Mouse (Mus musculus): Measurements from ENCODE around the gene Hs1bp3. TPM values are rescaled to one million over a fixed set of nuclear protein-coding genes. Genes with fewer than 3 reads are reported as not detected.

Hs1bp3 gene
- total RNA-seq, 2 experiments from 2014 or later: 10.2 to 10.4 TPM

- no peak for DNase-seq (ENCODE audit: low spot score in 2 of 2)
Observed at GRCm38 (mm10) chr12:8301011-8301814, 12.0 kb upstream of the Hs1bp3 start.

DNA sequence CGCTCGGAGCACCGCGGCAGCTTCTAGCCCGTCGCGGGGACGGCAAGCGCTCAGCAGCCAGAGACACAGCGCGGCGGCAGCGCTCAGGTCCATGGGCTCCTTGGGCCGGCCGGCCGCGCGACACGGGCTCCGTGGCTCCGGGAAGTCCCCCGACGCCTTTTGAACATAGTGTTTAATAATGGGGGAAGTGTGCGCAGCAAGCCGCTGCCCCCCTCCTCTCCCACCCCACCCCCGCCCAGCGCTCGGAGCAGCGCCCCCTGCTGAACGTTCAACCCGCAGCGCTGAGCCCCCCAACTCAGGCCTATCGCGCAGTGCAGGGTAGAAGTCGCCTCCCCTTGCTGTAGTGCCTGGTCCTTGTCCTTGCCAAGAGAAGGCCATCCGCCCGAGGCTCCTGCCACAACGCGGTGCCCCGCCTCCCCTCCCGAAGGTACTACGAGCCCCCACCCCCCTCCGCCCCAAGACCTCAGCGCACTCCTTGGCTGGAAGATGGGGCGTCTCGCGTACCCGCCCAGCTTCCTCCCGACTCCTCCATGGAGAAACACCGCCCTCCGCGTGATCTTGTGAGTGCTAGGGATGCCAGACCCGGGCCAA lies 11.3 kb upstream of the Hs1bp3 start, which contains the start of gene Gdf7:
TSS of gene Gdf7 (minus strand) at position 114 of the 591 bp plus-strand sequence.
- no peak for DNase-seq (ENCODE audit: low spot score in 2 of 2)

GRCm38 (mm10) chr12:8305258-8305657 lies 8.0 kb upstream of the Hs1bp3 start:
- no peak for DNase-seq (ENCODE audit: low spot score in 2 of 2)

GRCm38 (mm10) chr12:8306432-8306831 lies 6.8 kb upstream of the Hs1bp3 start:
- DNase-seq (ENCODE audit: low spot score in 2 of 2): peak in 1 of 2 experiments; percentile 46

DNA sequence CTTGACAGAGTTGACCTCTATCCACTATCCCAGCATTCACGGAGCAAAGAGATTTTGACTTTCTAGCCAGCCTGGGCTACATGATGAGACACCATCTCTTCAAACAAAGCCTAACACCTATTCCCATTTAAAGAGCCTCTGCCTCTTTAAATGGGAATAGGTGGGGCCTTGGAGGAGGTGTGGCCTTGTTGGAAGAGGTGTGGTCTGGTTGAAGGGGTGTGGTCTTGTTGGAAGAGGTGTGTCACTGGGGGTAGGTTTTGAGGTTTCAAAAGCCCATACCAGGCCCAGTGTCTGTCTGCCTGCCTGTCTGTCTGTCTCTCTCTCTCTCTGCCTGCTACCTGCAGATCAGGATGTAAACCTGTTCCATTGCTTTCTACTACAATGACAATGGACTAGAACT lies 6.3 kb upstream of the Hs1bp3 start:
- DNase-seq (ENCODE audit: low spot score in 2 of 2): no peak

GRCm38 (mm10) chr12:8310992-8311391 lies 2.2 kb upstream of the Hs1bp3 start:
- DNase-seq (ENCODE audit: low spot score in 2 of 2): no peak

DNA sequence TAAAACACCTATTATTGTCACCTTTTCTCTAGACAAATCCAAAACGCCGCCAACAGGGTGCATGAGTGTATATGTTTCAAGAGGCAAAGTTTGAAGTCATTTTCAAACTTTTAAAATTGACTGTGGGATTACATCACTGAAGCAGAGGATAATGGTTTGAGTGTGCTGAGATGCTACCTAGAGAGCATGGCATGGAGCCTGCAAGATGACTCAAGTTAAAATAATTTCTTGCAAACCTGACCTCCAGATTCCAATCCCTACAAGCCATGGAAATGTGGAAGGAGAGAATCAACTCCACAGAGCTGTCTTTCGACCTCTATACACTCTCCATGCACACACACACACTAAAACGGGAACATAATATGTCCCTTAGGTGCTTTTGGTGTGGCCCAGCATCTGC lies 966 bp upstream of the Hs1bp3 start:
- DNase-seq (ENCODE audit: low spot score in 2 of 2): no peak

- no peak for DNase-seq (ENCODE audit: low spot score in 2 of 2)
Observed at GRCm38 (mm10) chr12:8313773-8314172, 541 bp downstream of the Hs1bp3 start.

GRCm38 (mm10) chr12:8316541-8316940 lies 3.3 kb downstream of the Hs1bp3 start:
- DNase-seq (ENCODE audit: low spot score in 2 of 2): no peak

DNA sequence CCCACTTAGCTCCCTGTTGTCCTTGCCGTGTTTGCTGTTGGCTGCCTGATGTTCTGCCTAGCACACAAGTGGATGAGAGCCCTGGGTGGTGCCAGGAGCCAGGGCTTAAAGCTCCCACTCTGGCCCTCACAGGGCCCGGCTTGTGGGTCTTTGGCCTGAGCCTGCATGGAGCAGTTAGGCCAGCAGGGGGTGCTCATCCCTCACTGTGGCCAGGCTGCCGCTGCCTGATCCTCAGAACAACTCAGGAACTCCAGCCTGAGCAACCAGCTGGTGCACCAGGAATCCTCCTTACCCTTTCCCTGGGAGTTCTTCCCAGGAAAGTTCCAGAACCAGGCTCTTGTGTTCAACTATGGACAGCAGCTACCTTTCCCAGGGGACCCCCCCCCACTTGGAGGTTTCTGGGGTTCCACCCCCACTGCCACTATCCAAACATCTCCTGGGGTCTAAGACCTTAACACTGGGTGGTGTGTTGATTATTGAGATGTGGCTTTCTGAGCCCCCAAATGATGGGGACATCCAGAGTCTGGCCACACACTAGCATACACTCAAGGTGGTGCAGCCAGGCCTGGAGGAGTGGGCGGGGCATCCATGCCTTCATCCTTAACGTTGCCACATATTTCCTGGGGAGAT lies 7.0 kb downstream of the Hs1bp3 start:
- peak; percentile 80 to 81 for DNase-seq (ENCODE audit: low spot score in 2 of 2)

GRCm38 (mm10) chr12:8321506-8321905 lies 8.3 kb downstream of the Hs1bp3 start:
- DNase-seq (ENCODE audit: low spot score in 2 of 2): no peak

GRCm38 (mm10) chr12:8324086-8324485 lies 10.9 kb downstream of the Hs1bp3 start:
- no peak for DNase-seq (ENCODE audit: low spot score in 2 of 2)

DNA sequence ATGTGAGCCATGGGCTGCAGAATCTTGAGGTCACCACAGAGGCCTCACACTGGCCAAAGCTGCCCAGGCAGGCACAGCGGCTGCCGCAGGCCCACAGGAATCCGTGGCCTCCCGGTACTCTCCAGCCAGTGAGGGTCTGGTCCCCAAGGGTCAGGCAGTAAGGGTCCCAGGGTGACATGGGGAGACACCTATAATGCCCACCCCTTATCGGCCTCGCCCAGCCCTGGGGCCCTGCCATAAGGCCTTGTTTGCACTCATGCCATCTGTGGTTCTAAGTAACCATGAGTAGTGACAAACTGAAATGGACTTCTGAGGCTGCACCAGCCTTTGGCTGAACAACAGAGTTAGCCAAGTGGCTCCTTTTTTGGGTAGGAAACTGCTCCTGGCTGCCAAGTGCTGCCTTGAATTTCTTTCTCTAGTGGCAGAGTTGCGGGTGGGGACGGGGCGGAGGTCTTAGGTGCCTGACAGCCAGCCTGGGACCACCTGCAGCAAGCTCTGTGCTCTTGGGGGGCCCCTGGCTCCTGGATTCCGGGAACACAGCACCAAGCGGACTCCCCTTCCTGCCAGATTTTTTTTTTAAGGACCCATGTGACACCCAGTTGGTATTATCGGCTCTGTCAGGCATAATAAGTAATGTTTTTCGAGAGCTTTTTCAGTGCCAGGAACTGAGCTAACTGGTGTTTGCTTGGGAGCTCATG lies 12.2 kb downstream of the Hs1bp3 start:
- no peak for DNase-seq (ENCODE audit: low spot score in 2 of 2)

- no peak for DNase-seq (ENCODE audit: low spot score in 2 of 2)
Observed at GRCm38 (mm10) chr12:8325943-8326522, 12.8 kb downstream of the Hs1bp3 start.

DNA sequence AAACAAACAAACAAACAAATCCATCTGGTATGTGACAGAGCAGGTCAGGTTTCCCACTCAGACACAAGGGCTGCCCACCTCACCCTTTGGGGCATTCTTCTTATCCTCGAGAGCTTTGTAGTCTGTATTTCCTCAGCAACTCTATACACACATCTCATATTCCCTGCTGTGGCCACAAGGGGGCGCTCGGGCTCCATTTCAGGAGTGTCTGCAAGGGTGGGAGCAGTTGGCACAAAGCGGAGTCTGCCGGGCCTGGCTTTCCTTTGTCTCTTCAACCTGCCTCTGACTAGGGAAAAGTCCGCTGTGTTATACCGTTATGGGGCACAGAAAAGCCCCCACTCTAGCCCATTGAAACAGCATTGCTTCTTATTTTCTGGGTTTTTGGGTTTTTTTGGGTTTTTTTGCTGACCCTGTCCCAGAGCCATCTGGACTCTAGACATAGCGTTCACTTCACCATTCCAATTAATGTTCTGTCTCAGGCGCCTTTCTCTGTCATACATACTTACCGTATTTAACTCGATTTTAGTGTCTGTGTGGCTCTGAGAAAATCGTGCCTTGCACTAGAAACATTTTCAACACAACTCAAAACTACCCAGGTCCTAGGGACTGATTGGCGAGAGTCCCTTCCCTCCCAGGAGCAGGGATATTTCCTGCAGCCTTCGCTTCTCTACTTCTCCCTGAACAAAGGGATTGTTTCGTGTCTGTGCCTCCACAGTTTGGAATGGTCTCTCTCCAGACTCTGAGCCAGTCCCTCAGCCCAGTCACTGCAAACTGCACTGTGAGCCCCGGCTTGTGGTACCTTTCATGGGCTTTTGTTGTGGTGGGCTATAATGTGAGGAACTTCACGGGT lies 13.8 kb downstream of the Hs1bp3 start:
- peak; percentile 92 to 93 for DNase-seq (ENCODE audit: low spot score in 2 of 2)

DNA sequence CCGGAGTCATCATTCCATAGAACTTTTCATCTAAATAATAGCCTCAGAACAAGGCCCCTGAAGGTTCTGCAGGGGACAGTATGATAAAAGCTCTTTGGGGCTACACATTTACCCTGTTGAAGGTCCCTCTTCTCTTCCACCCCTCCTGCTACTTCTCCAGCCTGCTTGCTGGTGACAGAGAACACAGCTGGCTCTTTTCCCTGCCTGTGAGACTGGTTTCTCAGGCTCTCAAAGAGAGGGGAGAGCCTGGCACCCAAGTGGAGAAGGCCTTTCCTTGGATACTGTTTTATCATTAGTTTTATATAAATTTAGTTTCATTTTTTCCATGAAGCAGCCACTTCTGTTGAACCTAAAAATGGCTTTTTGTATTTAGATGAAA lies 14.4 kb downstream of the Hs1bp3 start:
- DNase-seq (ENCODE audit: low spot score in 2 of 2): no peak

DNA sequence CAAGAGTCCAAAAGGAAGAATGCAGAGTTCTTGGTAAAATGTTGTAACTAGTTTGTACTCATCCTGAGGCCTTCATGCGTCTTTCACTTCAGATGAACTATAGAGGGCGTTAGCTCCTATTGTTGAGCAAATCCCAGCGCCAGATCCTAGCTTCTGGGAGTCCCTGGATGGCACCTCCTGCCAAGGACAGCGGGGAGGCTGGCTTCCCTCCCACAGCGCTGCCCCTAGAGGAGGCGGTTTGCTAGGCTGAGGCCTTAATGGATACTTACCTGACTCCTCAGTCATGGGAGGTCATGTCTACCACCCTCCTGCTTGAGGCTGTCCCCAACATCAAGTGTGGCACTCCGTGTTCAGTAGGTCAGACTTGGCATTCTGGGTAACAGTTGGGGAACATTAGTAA lies 16.0 kb downstream of the Hs1bp3 start:
- DNase-seq (ENCODE audit: low spot score in 2 of 2): no peak

- DNase-seq (ENCODE audit: low spot score in 2 of 2): no peak
Observed at GRCm38 (mm10) chr12:8331489-8332173, 18.4 kb downstream of the Hs1bp3 start.

- no peak for DNase-seq (ENCODE audit: low spot score in 2 of 2)
Observed at GRCm38 (mm10) chr12:8332174-8332542, 18.9 kb downstream of the Hs1bp3 start.

- no peak for DNase-seq (ENCODE audit: low spot score in 2 of 2)
Observed at GRCm38 (mm10) chr12:8333617-8334016, 20.4 kb downstream of the Hs1bp3 start.
